Mouse (Mus musculus): ENCODE data around the gene Bloc1s2. TPM values are rescaled to one million over a fixed set of nuclear protein-coding genes. Genes with fewer than 3 reads are reported as not detected.

Bloc1s2 gene
- polyA plus RNA-seq, 1 experiment from 2014 or later: 48.1 TPM

DNA sequence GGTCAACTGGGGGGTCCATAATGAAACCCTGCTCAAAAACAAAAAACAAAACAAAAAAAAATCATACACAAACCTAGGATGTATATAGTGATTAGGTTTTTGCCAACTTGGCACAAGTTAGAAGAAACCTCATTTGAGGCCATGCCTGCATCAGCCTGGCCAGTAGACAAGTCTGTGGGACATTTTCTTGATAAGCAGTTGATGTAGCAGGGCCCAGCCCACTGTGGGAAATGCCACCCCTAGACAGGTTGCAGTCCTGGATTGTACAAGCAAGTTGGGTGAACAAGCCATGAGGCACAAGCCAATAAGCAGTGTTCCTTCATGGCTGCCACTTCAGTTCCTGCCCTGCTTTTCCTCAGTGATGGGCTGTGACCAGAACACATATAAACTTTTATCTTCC is 45.4 kb downstream of the Bloc1s2 start:
- ATAC-seq (ENCODE audit: low read depth) (no peak), DNase-seq (no peak)
- Histone ChIP-seq H3K4me2 (no peak overlapping the region), H3K9me3 (replicated peaks) (no peaks in the 10 kb centered on the region), H3K27ac (no peak overlapping the region), H3K36me3 (peaks cover 47% of the 10 kb centered on the region), H3K27me3 (no peaks in the 10 kb centered on the region), H3K9ac (no peak overlapping the region), H3K4me3 (replicated peaks) (no peak overlapping the region), H3K4me1 (replicated peaks) (peaks cover 18% of the 10 kb centered on the region)

Other genes with a start within 250 kb of the Bloc1s2 start
- 2.2 and 2.7 TPM in 2 replicates for gene Dnmbp, start 206.3 kb downstream of the Bloc1s2 start, polyA plus RNA-seq (2015; fragmentation: Nextera tagmentation; extraction: Ambion mirVana)
- 46.1 and 57.6 TPM in 2 replicates for gene Cpn1, start 159.9 kb downstream of the Bloc1s2 start, polyA plus RNA-seq (2015; fragmentation: Nextera tagmentation; extraction: Ambion mirVana)
- gene Cyp2c23, start 117.2 kb downstream of the Bloc1s2 start, polyA plus RNA-seq (2015; fragmentation: Nextera tagmentation; extraction: Ambion mirVana): 9.4 and 12.5 TPM in 2 replicates
- 14.7 and 17.9 TPM in 2 replicates for gene Erlin1, start 76.7 kb downstream of the Bloc1s2 start, polyA plus RNA-seq (2015; fragmentation: Nextera tagmentation; extraction: Ambion mirVana)
- 21.2 and 24.7 TPM in 2 replicates for gene Chuk, start 39.0 kb downstream of the Bloc1s2 start, polyA plus RNA-seq (2015; fragmentation: Nextera tagmentation; extraction: Ambion mirVana)
- gene Cwf19l1, start 10.6 kb downstream of the Bloc1s2 start, polyA plus RNA-seq (2015; fragmentation: Nextera tagmentation; extraction: Ambion mirVana): 20.3 and 24.2 TPM in 2 replicates
- gene Pkd2l1, start 46.0 kb upstream of the Bloc1s2 start, polyA plus RNA-seq (2015; fragmentation: Nextera tagmentation; extraction: Ambion mirVana): not detected in 2 replicates
- gene Scd3, start 56.8 kb upstream of the Bloc1s2 start, polyA plus RNA-seq (2015; fragmentation: Nextera tagmentation; extraction: Ambion mirVana): not detected in 2 replicates
- gene Scd2, start 147.2 kb upstream of the Bloc1s2 start, polyA plus RNA-seq (2015; fragmentation: Nextera tagmentation; extraction: Ambion mirVana): 73.7 and 106 TPM in 2 replicates
- 0.05 TPM in 1 of 2 replicates, not detected in the other for gene Scd4, start 186.6 kb upstream of the Bloc1s2 start, polyA plus RNA-seq (2015; fragmentation: Nextera tagmentation; extraction: Ambion mirVana)

Data from liver, embryonic 13.5 days (tissue).